Mouse (Mus musculus) forebrain, embryonic 12.5 days (tissue): ENCODE measurements around the gene Pik3r5. TPM values are rescaled to one million over a fixed set of nuclear protein-coding genes. Genes with fewer than 3 reads are reported as not detected.

ENCODE experiments used
- ATAC-seq: fragments of 200-750 bp; cut with Nextera tagmentation; 2 replicates; pipeline ENCODE4 v1.8.0; 2017; ENCODE audit warnings: moderate TSS enrichment; ENCODE audit not compliant: low FRiP score
- H3K27ac ChIP-seq: fragments of 300-500 bp; sonication (generic); 2 replicates; pipeline ENCODE4 v1.5.1; 2016; ENCODE audit warnings: mild to moderate bottlenecking
- H3K27me3 ChIP-seq: fragments of 300-500 bp; sonication (generic); 2 replicates; pipeline ENCODE4 v1.6.1; 2016; ENCODE audit warnings: mild to moderate bottlenecking
- H3K36me3 ChIP-seq: fragments of 300-500 bp; sonication (generic); replicated peaks from 2 replicates; pipeline ENCODE4 v1.6.1; 2016; ENCODE audit warnings: mild to moderate bottlenecking
- H3K4me1 ChIP-seq: fragments of 300-500 bp; sonication (generic); 2 replicates; pipeline ENCODE4 v1.6.1; 2016
- H3K4me2 ChIP-seq: fragments of 300-500 bp; sonication (generic); 2 replicates; pipeline ENCODE4 v1.6.1; 2016; ENCODE audit warnings: mild to moderate bottlenecking, moderate library complexity
- H3K4me3 ChIP-seq: fragments of 300-500 bp; sonication (generic); replicated peaks from 2 replicates; pipeline ENCODE4 v1.5.1; 2016; ENCODE audit warnings: mild to moderate bottlenecking
- H3K9ac ChIP-seq: fragments of 300-500 bp; sonication (generic); 2 replicates; pipeline ENCODE4 v1.6.1; 2016; ENCODE audit warnings: mild to moderate bottlenecking
- H3K9me3 ChIP-seq: fragments of 300-500 bp; sonication (generic); 2 replicates; pipeline ENCODE4 v1.6.1; 2016
- WGBS: fragments of 180-500 bp; shearing (Covaris S2); methylation state at CpG from one replicate; pipeline ENCODE4 v1.1.7; 2016; 5-methylcytosine and 5-hydroxymethylcytosine counted together
- polyA plus RNA-seq: library from polyadenylated mRNA; unstranded; fragments of >200 nt; fragmentation: Nextera tagmentation; extraction: Ambion mirVana; gene quantifications from 2 replicates; pipeline ENCODE4 v1.2.1, GENCODE M21; 2016

Pik3r5 gene
- polyA plus RNA-seq, 1 experiment from 2014 or later: 0.29 TPM

DNA sequence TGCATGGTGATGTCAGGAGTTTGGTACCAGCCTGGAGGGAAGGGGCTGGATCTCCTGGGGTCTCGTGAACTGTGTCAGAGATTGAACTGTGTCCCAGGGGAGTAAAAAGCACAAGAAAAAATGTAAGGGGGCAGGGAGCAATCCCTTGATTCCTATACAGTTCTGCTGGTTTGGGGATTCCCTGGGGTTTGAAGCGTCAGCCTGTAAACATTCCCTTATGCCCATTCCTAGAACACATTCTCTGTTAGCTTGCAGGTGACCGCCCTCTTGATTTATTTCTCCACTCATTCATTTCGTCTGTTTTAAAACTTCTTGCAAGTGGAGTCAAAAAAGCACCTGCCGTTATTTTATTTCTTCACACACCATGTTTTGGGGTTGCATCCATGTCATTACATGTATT, 27.1 kb downstream of the Pik3r5 start:
- Histone ChIP-seq H3K4me3 (no peak overlapping the region), H3K36me3 (no peaks in the 10 kb centered on the region), H3K9ac (no peak overlapping the region), H3K27ac (no peak overlapping the region), H3K4me2 (no peak overlapping the region), H3K9me3 (no peaks in the 10 kb centered on the region), H3K4me1 (no peaks in the 10 kb centered on the region), H3K27me3 (peaks cover 5% of the 10 kb centered on the region; the same call in 1 of the 2 replicates)
- 83% methylated on average over 5 of the region's 5 CpGs for WGBS
- no peak for ATAC-seq

DNA sequence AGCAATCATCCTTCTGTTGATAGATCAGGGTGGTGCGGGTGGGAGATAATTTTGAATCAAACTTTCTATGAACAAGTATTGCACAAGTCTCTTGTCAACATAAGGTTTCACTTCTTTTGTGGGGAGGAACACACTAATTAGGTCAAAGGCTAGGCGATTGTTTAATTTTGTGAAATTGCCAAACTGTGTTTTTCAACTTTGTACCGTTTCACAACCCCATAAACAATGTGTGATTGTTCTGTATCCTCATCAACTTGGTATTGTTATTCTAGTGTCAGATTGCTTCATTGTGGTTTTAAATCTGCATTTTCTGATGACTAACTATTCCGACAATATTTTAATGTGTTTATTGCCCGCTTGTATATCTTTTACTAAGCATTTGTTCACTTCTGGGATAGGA, 27.6 kb downstream of the Pik3r5 start:
- peaks cover 5% of the 10 kb centered on the region; the same call in 1 of the 2 replicates for H3K27me3 ChIP-seq
- no peaks in the 10 kb centered on the region for H3K4me1 ChIP-seq
- no peaks in the 10 kb centered on the region for H3K9me3 ChIP-seq
- H3K27ac ChIP-seq: no peak overlapping the region
- H3K36me3 ChIP-seq: no peaks in the 10 kb centered on the region
- ATAC-seq: no peak
- 87% methylated on average over 5 of the region's 5 CpGs for WGBS
- H3K4me2 ChIP-seq: no peak overlapping the region
- no peak overlapping the region for H3K9ac ChIP-seq
- H3K4me3 ChIP-seq: no peak overlapping the region

DNA sequence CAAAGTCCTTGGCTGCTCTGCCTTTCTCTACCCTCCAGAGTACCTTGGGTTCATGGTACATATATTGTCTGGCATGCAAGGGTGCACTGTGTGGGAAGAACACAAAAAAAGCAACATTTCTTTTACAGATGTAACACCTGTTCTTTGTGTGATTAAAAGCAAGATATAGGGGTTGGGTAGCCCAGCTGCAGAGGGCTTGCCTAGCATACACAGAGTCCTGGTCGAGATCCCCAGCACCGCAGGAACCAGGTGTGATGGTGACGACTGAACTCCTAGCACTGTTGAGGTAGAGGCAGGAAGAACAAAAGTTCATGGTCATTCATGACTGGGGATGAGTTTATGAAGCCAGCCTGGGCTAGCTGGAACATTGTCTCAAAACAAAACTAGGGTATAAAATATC, 30.8 kb downstream of the Pik3r5 start:
- no peak overlapping the region for H3K4me3 ChIP-seq
- 79% methylated on average over 3 of the region's 3 CpGs for WGBS
- peaks cover 5% of the 10 kb centered on the region; the same call in 1 of the 2 replicates for H3K27me3 ChIP-seq
- no peak for ATAC-seq
- no peaks in the 10 kb centered on the region for H3K9me3 ChIP-seq
- H3K9ac ChIP-seq: no peak overlapping the region
- H3K27ac ChIP-seq: no peak overlapping the region
- H3K36me3 ChIP-seq: no peaks in the 10 kb centered on the region
- no peaks in the 10 kb centered on the region for H3K4me1 ChIP-seq
- H3K4me2 ChIP-seq: no peak overlapping the region

DNA sequence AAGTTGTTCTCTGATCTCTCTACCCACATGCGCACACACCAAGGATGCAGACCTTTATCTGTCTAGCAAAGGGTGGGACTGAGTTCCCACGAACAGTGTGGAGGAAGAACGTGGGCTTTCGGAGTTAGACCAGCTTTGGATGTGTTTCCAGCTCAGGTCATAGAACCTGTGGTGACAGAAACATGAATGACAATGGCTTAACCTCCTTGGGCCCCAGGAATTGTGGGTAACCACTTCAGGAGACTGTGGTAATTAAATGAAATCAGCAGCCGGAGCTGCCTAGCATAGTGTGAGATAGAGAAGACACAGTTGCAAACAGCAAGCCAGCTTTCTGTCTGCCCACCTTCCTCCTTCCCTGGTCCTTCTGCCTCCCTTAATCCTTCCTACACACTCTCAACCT, 32.3 kb downstream of the Pik3r5 start:
- H3K4me1 ChIP-seq: no peaks in the 10 kb centered on the region
- 86% methylated on average over 5 of the region's 5 CpGs for WGBS
- no peaks in the 10 kb centered on the region for H3K36me3 ChIP-seq
- no peak for ATAC-seq
- H3K27me3 ChIP-seq: peaks cover 5% of the 10 kb centered on the region; the same call in 1 of the 2 replicates
- no peak overlapping the region for H3K27ac ChIP-seq
- H3K4me2 ChIP-seq: no peak overlapping the region
- no peak overlapping the region for H3K9ac ChIP-seq
- no peaks in the 10 kb centered on the region for H3K9me3 ChIP-seq
- no peak overlapping the region for H3K4me3 ChIP-seq

DNA sequence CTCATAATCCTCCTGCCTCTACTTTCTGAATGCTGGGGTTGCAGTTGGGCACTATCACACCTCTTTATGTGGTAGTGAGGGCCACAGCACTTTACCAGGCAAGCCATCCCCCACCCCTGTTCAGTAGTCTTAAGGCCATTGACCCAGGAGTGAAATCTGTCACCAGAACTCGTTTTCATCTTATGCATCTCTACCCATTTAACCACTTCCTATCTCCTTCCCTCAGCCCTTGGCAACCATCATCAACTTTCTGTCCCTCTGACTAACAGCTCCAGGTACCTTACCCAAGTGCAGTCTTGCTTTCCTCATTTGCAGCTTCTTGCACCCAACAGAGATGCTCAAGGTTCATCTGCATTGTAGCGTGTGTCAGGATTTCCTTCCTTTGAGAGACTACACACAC, 33.2 kb downstream of the Pik3r5 start:
- Histone ChIP-seq H3K36me3 (no peaks in the 10 kb centered on the region), H3K9me3 (no peaks in the 10 kb centered on the region), H3K27ac (no peak overlapping the region), H3K4me1 (no peaks in the 10 kb centered on the region), H3K4me2 (no peak overlapping the region), H3K27me3 (peaks cover 5% of the 10 kb centered on the region; the same call in 1 of the 2 replicates), H3K4me3 (no peak overlapping the region), H3K9ac (no peak overlapping the region)
- no peak for ATAC-seq
- WGBS: 76% methylated on average over 2 of the region's 2 CpGs

DNA sequence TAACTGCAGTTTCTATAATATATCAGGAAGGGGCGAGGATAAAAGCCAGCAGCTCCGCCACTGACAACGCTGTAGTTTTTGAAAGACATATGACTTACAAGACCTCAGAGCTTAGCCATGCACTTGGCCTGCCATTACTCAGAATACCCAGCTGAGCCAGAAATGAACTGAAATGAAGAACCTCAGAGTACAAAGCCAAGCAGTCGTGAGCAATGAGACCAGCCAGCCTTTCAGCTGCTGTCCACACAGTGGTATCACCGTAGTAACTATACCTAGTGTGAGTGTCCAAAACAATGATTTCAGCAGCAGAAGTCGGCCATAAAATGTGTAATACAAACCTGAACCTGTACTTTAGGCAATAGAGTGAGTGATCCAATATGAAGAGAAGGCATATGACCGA, 35.5 kb downstream of the Pik3r5 start:
- no peak overlapping the region for H3K27ac ChIP-seq
- H3K36me3 ChIP-seq: no peaks in the 10 kb centered on the region
- H3K9me3 ChIP-seq: no peaks in the 10 kb centered on the region
- WGBS: 81% methylated on average over 7 of the region's 7 CpGs
- no peak overlapping the region for H3K4me3 ChIP-seq
- no peak overlapping the region for H3K9ac ChIP-seq
- no peaks in the 10 kb centered on the region; the same call in 1 of the 2 replicates for H3K27me3 ChIP-seq
- H3K4me1 ChIP-seq: no peaks in the 10 kb centered on the region
- H3K4me2 ChIP-seq: no peak overlapping the region
- ATAC-seq: no peak

DNA sequence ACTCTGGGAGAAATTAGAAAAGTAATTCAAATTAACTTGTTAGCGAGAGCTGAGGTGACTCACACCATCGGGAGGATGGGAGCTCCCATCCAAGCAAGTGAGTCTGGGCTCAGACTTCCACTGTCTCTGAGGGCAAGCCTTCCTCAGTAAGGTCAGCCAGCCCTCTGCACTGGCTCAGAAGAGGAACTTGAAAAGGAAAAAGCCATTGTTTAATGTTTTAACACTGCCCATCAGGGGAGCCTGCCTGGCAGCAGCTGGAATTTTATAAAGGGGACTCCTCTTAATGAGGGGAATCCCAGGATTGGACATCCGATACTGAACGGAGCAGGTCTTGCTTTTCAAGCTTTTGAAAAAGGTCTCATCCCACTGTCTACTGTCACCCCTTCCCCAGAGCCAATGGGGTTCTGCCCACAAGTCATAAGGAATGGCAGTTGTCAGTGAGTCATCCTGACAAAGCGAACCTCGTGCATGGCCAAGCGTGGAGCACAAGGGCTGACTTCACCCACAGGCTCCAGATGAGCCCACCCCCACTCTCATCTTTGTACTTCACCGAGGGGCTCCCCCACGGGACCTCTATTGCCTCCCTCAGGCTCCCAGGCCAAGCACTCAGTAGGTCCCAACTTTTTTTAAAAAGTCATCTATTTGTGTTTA, 36.2 kb downstream of the Pik3r5 start:
- Histone ChIP-seq H3K9ac (no peak overlapping the region), H3K36me3 (no peaks in the 10 kb centered on the region), H3K4me3 (no peak overlapping the region), H3K4me1 (no peaks in the 10 kb centered on the region), H3K27me3 (no peaks in the 10 kb centered on the region), H3K9me3 (no peaks in the 10 kb centered on the region), H3K27ac (no peak overlapping the region), H3K4me2 (no peak overlapping the region)
- no peak for ATAC-seq
- WGBS: 60% methylated on average over 9 of the region's 9 CpGs

DNA sequence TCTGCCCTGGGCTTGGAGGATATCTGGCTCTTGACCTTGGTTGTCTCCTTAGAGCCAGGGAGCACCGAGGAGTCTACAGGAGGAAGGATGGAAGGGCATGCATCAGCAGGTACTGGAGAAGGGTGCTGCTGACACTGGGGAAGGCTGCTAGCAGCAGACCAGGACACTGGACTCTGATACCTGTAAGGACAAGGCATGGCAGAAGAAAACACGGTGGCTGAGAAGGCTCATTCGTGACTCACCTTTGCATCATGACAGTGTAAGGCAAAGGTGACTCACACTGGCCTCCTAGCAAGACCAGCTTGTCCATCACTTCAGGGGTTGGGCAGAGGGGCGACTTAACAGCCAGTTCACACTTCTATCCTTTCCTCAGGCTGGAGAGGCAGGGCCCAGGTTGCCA, 37.0 kb downstream of the Pik3r5 start:
- no peaks in the 10 kb centered on the region for H3K36me3 ChIP-seq
- ATAC-seq: no peak
- WGBS: 81% methylated on average over 4 of the region's 4 CpGs
- no peaks in the 10 kb centered on the region for H3K4me1 ChIP-seq
- no peak overlapping the region for H3K4me2 ChIP-seq
- H3K9me3 ChIP-seq: no peaks in the 10 kb centered on the region
- H3K27ac ChIP-seq: no peak overlapping the region
- H3K9ac ChIP-seq: no peak overlapping the region
- H3K27me3 ChIP-seq: no peaks in the 10 kb centered on the region
- H3K4me3 ChIP-seq: no peak overlapping the region

DNA sequence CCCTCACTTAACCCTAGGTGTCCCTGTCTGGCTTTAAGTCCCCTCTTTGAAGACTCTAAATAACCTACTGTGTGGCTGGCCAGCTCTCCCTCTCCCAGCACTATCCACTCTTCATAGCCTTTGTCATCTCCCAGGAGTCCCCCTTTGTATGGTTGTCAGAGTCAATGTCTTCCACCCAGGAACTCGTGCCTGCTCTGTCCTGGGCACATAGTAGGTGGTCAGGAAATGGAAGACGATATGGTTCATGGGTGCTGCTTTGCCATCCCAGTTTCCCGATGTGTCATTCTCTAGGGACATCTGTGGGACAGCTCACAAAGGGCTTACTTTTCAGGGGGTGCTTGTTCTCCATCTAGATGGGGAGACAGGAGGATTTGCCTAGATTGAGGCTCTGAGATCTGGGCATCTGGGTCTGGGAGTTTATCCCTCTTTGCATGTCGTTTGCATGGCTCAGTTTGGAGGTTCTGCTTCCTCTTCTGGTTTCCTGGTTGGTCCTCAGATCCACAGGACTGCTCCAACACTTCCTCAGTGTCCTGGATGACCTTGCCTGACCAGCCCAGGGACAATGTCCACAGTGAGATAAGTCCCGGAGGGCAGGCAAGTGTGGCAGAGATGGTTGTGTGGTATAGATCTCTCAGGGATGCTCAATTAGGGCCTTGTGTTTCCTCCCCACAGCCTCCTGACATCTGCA, 40.4 kb downstream of the Pik3r5 start:
- no peak for ATAC-seq
- Histone ChIP-seq H3K4me3 (no peak overlapping the region), H3K36me3 (no peaks in the 10 kb centered on the region), H3K27me3 (no peaks in the 10 kb centered on the region), H3K27ac (no peak overlapping the region), H3K4me2 (no peak overlapping the region), H3K9me3 (no peaks in the 10 kb centered on the region), H3K4me1 (no peaks in the 10 kb centered on the region), H3K9ac (no peak overlapping the region)
- 85% methylated on average over 5 of the region's 5 CpGs for WGBS

DNA sequence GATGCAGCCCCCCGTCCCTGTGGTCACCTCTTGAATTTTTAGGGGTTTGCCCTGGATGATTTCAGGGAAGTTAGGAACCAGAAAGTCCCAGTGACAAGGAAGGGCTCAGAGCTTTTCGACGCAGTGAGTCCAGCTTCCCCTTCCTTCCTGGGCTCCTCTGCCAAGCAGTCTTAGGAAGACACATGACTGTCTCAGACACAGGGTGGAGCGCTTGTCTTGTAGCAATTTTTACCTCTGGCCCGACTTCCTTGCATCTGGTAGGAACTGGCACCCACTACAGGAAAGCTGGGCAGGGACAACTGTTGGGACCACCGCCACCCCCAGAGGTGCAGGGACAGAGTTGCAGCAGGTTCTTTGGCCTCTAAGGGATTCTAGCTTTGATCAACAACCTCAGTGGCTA, 42.7 kb downstream of the Pik3r5 start:
- Histone ChIP-seq H3K27me3 (no peaks in the 10 kb centered on the region), H3K4me1 (no peaks in the 10 kb centered on the region), H3K4me3 (no peak overlapping the region), H3K4me2 (no peak overlapping the region), H3K9ac (no peak overlapping the region), H3K9me3 (no peaks in the 10 kb centered on the region), H3K36me3 (no peaks in the 10 kb centered on the region), H3K27ac (no peak overlapping the region)
- ATAC-seq: no peak
- WGBS: 84% methylated on average over 6 of the region's 6 CpGs

DNA sequence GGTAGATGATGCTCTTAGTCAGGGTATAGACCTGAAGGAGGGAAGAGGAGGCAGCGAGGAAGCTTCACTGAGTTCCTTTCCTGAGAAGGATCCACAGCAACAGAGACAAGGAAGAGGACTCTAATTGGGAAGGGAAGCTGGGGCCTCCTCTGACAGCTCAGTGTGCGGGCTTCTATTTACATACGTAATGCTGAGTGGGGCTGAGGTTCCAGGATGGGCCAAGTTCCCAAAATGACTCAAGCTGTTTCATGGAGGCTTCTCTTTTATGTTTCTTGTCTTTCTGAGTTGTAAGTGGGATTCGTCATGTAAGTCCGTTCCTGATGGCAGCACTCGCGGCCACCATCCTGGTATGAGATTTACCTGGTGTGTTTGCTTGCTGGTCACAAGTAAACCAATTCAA, 43.8 kb downstream of the Pik3r5 start:
- no peak overlapping the region for H3K9ac ChIP-seq
- no peaks in the 10 kb centered on the region for H3K9me3 ChIP-seq
- 95% methylated on average over 7 of the region's 7 CpGs for WGBS
- no peak overlapping the region for H3K27ac ChIP-seq
- no peaks in the 10 kb centered on the region for H3K27me3 ChIP-seq
- H3K36me3 ChIP-seq: no peaks in the 10 kb centered on the region
- H3K4me3 ChIP-seq: no peak overlapping the region
- no peaks in the 10 kb centered on the region for H3K4me1 ChIP-seq
- no peak for ATAC-seq
- no peak overlapping the region for H3K4me2 ChIP-seq

DNA sequence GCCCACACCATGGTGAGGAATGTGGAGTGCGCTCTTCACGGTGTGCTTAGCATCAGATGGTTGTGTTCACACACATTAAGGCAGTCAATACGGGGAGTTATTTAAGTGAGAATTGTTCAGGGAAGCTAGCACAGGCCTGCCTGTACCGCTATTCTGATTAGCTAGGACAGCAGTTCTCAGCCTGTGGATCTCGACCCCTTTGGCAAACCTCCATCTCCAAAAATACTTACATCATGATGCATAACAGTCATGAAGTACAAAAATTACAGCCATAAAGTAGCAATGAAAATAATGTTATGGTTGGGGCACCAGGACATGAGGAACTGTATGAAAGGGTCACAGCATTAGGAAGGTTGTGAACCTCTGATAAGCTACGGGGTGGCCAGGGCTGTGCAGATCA, 45.7 kb downstream of the Pik3r5 start:
- no peaks in the 10 kb centered on the region for H3K27me3 ChIP-seq
- no peak overlapping the region for H3K4me3 ChIP-seq
- no peaks in the 10 kb centered on the region for H3K36me3 ChIP-seq
- no peak overlapping the region for H3K4me2 ChIP-seq
- H3K4me1 ChIP-seq: no peaks in the 10 kb centered on the region
- H3K9me3 ChIP-seq: no peaks in the 10 kb centered on the region
- no peak overlapping the region for H3K27ac ChIP-seq
- 89% methylated on average over 6 of the region's 6 CpGs for WGBS
- no peak overlapping the region for H3K9ac ChIP-seq
- ATAC-seq: no peak

DNA sequence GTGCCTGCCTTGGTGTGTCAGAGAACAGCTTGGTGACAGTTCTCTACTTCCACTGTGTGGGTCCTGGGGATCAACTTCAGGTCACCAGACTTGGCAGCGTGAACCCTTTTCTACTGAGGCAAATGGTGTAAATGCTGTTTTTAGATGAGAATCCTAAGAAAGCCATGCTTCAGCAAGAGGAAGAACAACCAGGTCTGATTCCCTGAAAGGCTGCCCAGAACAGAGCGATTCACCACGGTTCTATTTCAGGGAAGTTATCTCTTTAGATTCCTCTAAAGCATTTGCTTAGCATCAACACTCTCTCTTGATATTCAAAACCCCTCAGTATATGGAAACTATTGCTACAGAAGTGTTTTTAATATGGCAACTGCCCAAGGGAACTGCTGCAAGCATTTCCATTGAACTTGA, 46.7 kb downstream of the Pik3r5 start:
- 84% methylated on average over 3 of the region's 3 CpGs for WGBS
- H3K4me1 ChIP-seq: no peaks in the 10 kb centered on the region

More for the DNA sequence above, 46.7 kb downstream of the Pik3r5 start:
- no peaks in the 10 kb centered on the region for H3K9me3 ChIP-seq
- no peak overlapping the region for H3K27ac ChIP-seq
- H3K9ac ChIP-seq: no peak overlapping the region
- no peaks in the 10 kb centered on the region for H3K36me3 ChIP-seq
- no peak for ATAC-seq
- H3K4me2 ChIP-seq: no peak overlapping the region
- no peaks in the 10 kb centered on the region for H3K27me3 ChIP-seq
- no peak overlapping the region for H3K4me3 ChIP-seq
